Mouse (Mus musculus) MN1 (cell line): ENCODE results near the gene Gla.
A peak's percentile ranks its signal among the peaks of the same experiment; 100 is the strongest.

Source experiments
- DNase-seq: peaks from one replicate; pipeline ENCODE4 v3.0.0-alpha.2; 2016; ENCODE audit warnings: low spot score

Gla gene

GRCm38 (mm10) chrX:134600659-134601379 is at the start of gene Gla, which contains the start of gene Hnrnph2:
Gla (minus strand) TSS chrX:134601125.
Hnrnph2 (plus strand) TSS chrX:134601179.
- peak; percentile 95 for DNase-seq

GRCm38 (mm10) chrX:134648031-134648692 is 47.2 kb upstream of the Gla start:
- peak; percentile 78 for DNase-seq

GRCm38 (mm10) chrX:134647421-134647820 is 46.5 kb upstream of the Gla start:
- DNase-seq, result no peak

- no peak for DNase-seq
Observed at GRCm38 (mm10) chrX:134646338-134646737, 45.4 kb upstream of the Gla start.

- no peak for DNase-seq
Observed at GRCm38 (mm10) chrX:134641000-134641760, 40.3 kb upstream of the Gla start.

DNA sequence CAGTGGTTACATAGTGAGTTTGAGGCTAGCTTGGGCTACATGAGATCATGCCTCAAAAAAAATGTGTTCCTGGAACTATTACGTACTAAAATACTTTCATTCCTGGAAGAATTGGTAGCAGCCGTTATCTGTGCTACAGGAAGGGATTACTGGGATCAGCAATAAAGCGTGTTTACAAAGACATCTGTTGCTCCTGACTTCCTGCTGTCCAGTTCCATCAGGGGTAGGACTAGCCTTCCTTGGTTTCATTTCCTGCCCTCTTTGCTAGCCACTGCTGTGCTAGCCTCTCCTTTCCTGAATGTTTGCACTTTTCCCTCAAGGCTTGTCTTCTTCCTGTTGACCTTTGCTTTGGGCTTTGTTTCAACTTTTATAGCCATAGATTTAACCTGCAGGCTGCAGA is 34.9 kb upstream of the Gla start:
- no peak for DNase-seq

- DNase-seq, result no peak
Observed at GRCm38 (mm10) chrX:134635111-134635510, 34.2 kb upstream of the Gla start.

DNA sequence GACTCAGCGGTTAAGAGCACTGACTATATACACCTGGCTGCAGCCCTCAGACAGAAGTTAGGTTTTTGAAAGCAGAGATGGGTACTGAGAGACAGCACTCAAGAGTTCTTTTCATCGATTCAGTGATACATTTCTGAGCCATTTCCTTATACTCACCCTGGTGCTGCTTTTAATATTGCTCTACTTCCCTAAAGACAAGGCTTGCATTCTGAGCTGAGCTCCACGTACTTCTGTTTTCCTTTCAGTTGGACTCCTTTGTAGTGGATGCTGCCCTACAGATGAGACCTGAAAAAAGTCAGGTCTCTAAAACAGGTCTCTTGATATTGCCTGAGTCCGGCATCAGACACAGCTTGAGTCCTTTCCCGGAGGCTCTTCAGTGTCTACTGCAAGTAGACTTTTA is 31.8 kb upstream of the Gla start:
- DNase-seq, result no peak

DNA sequence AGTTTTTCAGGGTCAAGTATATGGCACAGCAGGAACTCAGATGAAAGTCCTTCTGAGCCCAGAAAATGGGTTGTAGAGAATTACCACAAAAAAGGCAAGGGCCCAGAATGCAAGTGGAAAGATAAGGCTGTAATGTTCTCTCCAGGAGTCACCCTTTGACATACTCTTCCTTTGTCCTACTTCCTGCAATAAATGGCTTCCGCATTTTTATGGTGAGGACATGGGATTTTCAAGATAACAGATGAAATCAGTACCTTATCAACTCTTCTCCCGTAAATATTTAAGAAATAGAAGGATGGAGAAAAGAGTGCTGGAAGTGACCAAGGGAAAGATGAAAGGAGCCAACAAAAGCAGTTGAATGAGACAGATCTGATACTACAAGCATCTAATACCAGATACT is 27.3 kb upstream of the Gla start:
- DNase-seq, result no peak

DNA sequence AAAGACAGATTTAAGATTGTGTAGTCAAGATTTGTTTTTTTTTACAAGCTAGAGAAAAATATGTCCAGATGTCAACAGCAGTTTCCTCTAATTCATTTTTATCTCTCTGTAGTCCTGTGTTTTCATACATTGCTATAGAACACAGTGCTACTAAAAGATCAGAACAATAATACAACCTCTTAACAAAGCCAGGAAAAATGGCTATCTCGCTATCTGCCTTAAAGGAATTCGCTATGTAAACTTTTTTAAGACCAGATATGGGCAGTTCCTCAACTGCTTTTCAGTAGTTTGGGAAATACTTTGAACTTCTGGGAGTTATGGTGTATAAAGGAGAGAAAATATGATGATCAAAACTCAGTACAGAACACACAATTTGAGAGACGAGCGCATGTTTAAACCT is 22.4 kb upstream of the Gla start:
- DNase-seq, result no peak

- DNase-seq, result no peak
Observed at GRCm38 (mm10) chrX:134621685-134622084, 20.8 kb upstream of the Gla start.

DNA sequence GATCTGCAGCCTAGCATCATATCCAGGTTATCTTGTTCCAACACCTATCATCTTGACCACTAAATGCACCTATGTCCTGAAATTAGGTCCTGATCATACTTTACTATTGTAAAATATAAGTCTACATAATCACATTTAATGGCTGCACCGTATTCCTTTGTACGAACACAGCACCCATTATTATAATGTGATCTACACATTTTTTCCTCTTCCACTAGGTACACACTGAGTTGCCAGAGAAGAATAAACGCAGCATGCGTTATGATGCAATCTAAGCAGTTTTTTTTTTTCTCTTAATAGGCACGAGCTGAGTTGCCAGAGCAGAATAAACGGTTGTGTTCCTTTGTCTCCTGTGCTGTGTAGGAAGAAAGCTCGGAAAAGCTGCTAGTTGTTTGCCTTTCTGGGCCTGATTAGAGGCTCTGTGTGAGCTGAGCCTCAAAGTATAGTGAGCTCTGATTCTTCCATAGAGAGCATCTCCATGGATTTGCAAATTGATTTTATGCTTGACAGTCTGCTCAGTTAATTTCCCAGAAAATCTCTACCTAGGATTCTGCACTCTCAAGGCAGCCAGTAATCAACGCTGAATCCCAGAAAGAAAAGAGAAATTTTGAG is 19.4 kb upstream of the Gla start:
- DNase-seq, result peak; percentile 20

- DNase-seq, result no peak
Observed at GRCm38 (mm10) chrX:134619695-134620094, 18.8 kb upstream of the Gla start.

DNA sequence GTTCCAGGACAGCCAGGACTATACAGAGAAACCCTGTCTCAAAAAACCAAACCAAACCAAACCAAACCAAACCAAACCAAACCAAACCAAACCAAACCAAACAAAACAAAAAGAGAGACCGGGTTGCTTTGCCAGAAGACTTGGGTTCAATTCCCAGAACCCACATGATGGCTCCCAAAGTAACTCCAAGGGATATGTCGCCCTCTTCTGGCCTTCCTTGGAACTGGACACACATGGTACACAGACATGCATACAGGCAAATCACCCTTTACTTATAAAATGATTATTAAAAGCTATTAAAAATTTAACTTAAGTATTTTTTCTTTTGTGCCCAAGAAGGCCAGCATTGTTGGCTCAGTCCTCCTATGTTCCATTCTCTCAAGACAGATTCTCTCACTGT is 13.4 kb upstream of the Gla start:
- no peak for DNase-seq

DNA sequence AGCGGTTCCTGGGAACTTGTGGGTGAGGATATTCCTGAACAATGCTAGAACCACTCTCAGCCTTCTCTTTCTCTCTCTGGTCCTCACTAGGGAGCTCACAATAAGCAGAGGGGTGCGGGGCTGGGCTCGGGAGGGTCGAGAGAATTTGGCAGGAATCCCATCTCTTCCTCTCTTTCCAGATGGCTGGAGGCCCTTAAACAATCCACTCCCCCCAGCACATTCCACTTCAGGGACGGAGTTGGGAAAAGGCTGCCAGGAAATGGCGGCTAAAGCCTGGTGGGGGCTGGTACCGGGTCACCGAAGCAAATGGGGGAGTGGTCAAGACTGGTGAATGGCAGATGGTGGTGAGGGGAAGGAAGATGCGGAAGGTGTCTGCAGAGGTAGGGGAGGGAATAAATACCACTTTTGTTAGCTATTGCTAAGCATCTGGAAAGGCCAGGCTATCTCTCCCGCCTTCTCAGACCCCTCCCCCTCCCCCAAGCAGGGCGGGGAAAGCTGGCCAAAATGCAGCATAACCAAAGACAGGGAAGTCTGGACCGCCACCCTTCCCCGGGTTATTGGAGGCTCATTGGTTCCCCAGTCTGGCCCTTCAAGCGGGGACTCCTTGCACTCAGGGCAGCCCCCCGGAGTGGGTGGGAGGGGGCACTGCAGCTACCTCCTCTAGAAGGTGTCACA is 11.5 kb upstream of the Gla start:
- peak; percentile 56 for DNase-seq

GRCm38 (mm10) chrX:134610984-134611383 is 10.1 kb upstream of the Gla start:
- no peak for DNase-seq

DNA sequence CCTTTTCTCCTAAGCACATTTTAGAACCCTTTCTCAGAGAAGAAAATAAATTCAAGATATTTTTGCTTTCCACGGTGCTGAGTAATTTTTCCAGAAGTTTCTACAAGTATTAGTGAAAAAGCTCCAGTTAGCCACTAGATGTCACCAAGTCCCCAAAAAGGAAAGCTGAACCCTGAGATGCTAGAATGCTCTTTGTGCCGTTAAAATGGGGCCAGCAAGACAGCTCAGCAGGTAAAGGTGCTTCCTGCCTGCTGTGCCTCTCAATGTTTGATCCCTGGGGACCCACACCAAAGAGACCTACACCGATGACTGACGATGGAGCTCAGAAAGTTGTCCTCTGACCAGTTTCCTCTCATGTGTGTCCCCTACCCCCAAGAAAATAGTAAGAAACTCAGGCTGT is 8.5 kb upstream of the Gla start:
- peak; percentile 37 for DNase-seq

DNA sequence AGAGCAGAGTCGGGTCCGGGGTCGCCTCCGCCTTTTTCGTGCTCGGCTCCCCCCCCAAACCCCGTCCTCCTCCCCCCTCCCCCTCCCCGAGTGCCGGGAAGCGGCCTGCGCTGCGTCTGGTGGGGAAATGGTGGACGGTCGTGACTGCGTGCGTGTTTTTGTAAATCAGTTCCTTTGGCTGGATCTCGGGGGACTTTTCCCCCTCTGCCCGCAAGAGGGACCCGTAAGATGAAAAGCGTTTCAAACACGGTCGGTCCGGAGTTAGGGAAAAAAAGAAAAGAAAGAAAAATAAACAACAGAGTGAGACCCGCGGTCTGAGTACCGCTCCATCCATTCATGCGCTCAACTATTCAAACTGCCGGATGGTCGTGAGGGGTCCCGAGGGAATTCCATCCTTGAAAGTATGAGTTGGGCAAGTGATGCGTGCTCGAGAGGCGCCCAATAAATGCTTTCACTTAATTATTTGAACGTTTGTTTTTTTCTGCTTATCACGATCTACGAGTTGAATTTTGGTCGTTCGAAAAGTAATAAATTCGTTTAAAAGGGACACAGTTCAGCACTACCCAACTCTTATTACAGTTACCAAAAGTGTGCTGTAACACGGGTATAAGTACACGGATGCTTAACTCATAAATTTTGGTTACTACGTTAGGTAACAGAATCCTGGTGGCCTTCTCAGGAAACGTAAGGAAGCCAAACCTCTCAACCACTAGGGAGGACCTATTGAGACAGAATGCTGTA is 625 bp upstream of the Gla start:
- DNase-seq, result peak; percentile 48

DNA sequence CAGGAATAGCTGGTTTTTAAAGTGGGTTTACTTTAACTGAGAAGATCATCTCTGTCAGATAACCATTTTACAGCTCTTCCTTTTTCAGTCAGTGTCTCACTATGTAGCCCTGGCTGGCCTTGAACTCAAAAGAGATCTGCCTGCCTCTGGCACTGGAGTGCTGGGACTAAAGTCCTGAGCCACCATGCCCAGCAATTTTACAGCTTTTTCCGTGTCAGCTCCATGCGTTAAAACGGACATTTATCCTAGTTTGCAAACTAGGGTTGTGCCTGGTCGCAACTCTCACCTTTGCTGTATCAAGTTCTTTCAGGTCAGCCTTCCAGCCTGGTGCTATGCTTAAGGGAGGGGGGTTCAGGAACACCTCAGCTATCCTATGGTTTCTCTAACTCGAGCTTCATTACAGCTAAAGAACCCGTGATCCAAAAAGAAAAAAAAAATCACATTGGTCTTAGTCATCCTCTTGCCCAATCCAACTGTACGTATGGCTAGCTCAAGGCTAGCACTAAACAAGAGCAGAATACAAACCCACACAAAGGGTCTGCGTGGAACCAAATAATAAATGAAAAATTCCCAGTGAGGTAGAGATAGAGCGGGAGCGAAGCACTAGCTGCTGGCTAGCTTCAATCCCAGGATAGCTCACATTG is 881 bp downstream of the Gla start:
- DNase-seq, result peak; percentile 30

GRCm38 (mm10) chrX:134589836-134590235 is 11.1 kb downstream of the Gla start:
- no peak for DNase-seq

GRCm38 (mm10) chrX:134588997-134589396 is 11.9 kb downstream of the Gla start:
- no peak for DNase-seq
